12 mouse cellular contexts compared by ENCODE assay signal in genomic region chr10:37289964-37290704, GRCm38 (mm10).
DNase-seq lines count a peak whose midpoint lies in the region; ATAC-seq and TF ChIP-seq lines count a peak whose summit lies in the region.
"Had no signal": no experiment of that assay in that cellular context is flagged by ENCODE, and none has a peak within 500 bp of the region (broad histone marks: within the 10 kb centered on the region; RNA-seq: fewer than 3 reads in every experiment).

No protein-coding gene starts in this region.

- 0 out of 2 replicates have a peak overlapping the region, but pooled peaks have one; percentile 14 for H3K27ac ChIP-seq in kidney, embryonic 15.5 days
- peak overlapping the region; percentile 52; the same call in 1 of the 2 replicates for H3K27ac ChIP-seq in liver, postnatal 0 days (ENCODE audit: low read depth)

- H3K4me3 ChIP-seq in kidney, embryonic 15.5 days (replicated peaks) = no peak overlapping the region
- no peak overlapping the region for H3K4me3 ChIP-seq in liver, postnatal 0 days (ENCODE audit: low read depth, low read length)

- TF ChIP-seq CTCF in liver, postnatal 0 days (IDR thresholded peaks at IDR 0.05; ENCODE audit: low read depth) = no peak

- 0 out of 2 replicates have a peak, but pooled peaks have one; percentile 36 for ATAC-seq in kidney, embryonic 15.5 days (replicated peaks; ENCODE audit: low FRiP score)
- ATAC-seq in liver, postnatal 0 days = peak; percentile 43; the same call in 1 of the 2 replicates
- ATAC-seq: hindbrain, embryonic 16.5 days had no signal

- no peak for TF ChIP-seq EP300 in liver, postnatal 0 days (IDR thresholded peaks at IDR 0.05; ENCODE audit: low read depth)

- no peaks in the 10 kb centered on the region for H3K4me1 ChIP-seq in kidney, embryonic 15.5 days
- no peaks in the 10 kb centered on the region for H3K4me1 ChIP-seq in liver, postnatal 0 days (ENCODE audit: insufficient read depth)

- no peaks in the 10 kb centered on the region for H3K27me3 ChIP-seq in kidney, embryonic 15.5 days
- no peaks in the 10 kb centered on the region for H3K27me3 ChIP-seq in liver, postnatal 0 days (ENCODE audit: insufficient read depth, low read length)

- WGBS in kidney, embryonic 15.5 days = 83% methylated on average over 3 of the region's 3 CpGs
- WGBS in liver, postnatal 0 days (ENCODE audit: insufficient replicate concordance) = 49% methylated on average over 3 of the region's 3 CpGs

- no peak overlapping the region for H3K4me2 ChIP-seq in kidney, embryonic 15.5 days
- no peak overlapping the region for H3K4me2 ChIP-seq in liver, postnatal 0 days (ENCODE audit: low read depth, low read length)

- no peak for DNase-seq in kidney, adult 11 months
- DNase-seq in B cell, adult 2 months = peak; percentile 41 to 44
- peak; percentile 25 for DNase-seq in MEL-GATA-1-ER (ENCODE audit: extremely low read depth, low read depth)
- no peak for DNase-seq in liver, postnatal 0 days
- DNase-seq in thymus, postnatal 14 days = no peak
- DNase-seq in ovary, postnatal 14 days (ENCODE audit: low spot score) = no peak
- DNase-seq in thymus, postnatal 36 days = no peak
- DNase-seq: adrenal gland, postnatal 14 days; cerebellum, adult 8-10 months; kidney, postnatal 25 days had no signal

- no peak overlapping the region for H3K9ac ChIP-seq in kidney, embryonic 15.5 days
- H3K9ac ChIP-seq in liver, postnatal 0 days (replicated peaks) = no peak overlapping the region

- no peaks in the 10 kb centered on the region for H3K36me3 ChIP-seq in kidney, embryonic 15.5 days
- no peaks in the 10 kb centered on the region for H3K36me3 ChIP-seq in liver, postnatal 0 days (replicated peaks; ENCODE audit: insufficient read depth, low read length)

- no peaks in the 10 kb centered on the region for H3K9me3 ChIP-seq in kidney, embryonic 15.5 days (replicated peaks)
- H3K9me3 ChIP-seq in liver, postnatal 0 days (ENCODE audit: low read length) = no peaks in the 10 kb centered on the region

Comparison
In these comparisons a context has a peak if more than half of its experiments do, and no peak if none do; other contexts are left out.
1. DNase-seq: peak in B cell, adult 2 months (2 of 2) and MEL-GATA-1-ER (single experiment); none in kidney, adult 11 months (single experiment), liver, postnatal 0 days (single experiment), thymus, postnatal 14 days (single experiment), ovary, postnatal 14 days (single experiment) and thymus, postnatal 36 days (0 of 2).